Mouse (Mus musculus) heart, postnatal 0 days (tissue): Measurements from ENCODE around the gene Trir. TPM values are rescaled to one million over a fixed set of nuclear protein-coding genes. Genes with fewer than 3 reads are reported as not detected.
A peak's percentile ranks its signal among the peaks of the same experiment; 100 is the strongest.

Source experiments
- ATAC-seq: fragments of 200-750 bp; cut with Nextera tagmentation; 2 replicates; pipeline ENCODE4 v1.8.0; 2017; ENCODE audit warnings: low read depth, moderate number of reproducible peaks, moderate library complexity; ENCODE audit not compliant: insufficient read depth
- DNase-seq: peaks from one replicate; pipeline ENCODE4 v3.0.0-alpha.2; 2016; ENCODE audit warnings: low spot score
- H3K27ac ChIP-seq: fragments of 300-500 bp; sonication (generic); 2 replicates; pipeline ENCODE4 v1.5.1; 2014; ENCODE audit warnings: low read depth, mild to moderate bottlenecking
- H3K27me3 ChIP-seq: fragments of 300-500 bp; sonication (generic); 2 replicates; pipeline ENCODE4 v1.6.1; 2014; ENCODE audit warnings: low read length, mixed read lengths; ENCODE audit not compliant: control insufficient read depth, insufficient read depth
- H3K36me3 ChIP-seq: fragments of 300-500 bp; sonication (generic); replicated peaks from 2 replicates; pipeline ENCODE4 v1.6.1; 2014; ENCODE audit warnings: low read length, mixed read lengths; ENCODE audit not compliant: control insufficient read depth, insufficient read depth
- H3K4me1 ChIP-seq: fragments of 300-500 bp; sonication (generic); 2 replicates; pipeline ENCODE4 v1.6.1; 2014; ENCODE audit warnings: antibody characterized with exemption; ENCODE audit not compliant: control insufficient read depth, insufficient read depth
- H3K4me2 ChIP-seq: fragments of 300-500 bp; sonication (generic); 2 replicates; pipeline ENCODE4 v1.6.1; 2014; ENCODE audit warnings: low read depth, mild to moderate bottlenecking, low read length, moderate library complexity
- H3K4me3 ChIP-seq: fragments of 300-500 bp; sonication (generic); 2 replicates; pipeline ENCODE4 v1.5.1; 2014; ENCODE audit warnings: low read depth, low read length
- H3K9ac ChIP-seq: fragments of 300-500 bp; sonication (generic); replicated peaks from 2 replicates; pipeline ENCODE4 v1.6.1; 2014; ENCODE audit warnings: low read depth, low read length, mixed read lengths
- H3K9me3 ChIP-seq: fragments of 300-500 bp; sonication (generic); replicated peaks from 2 replicates; pipeline ENCODE4 v1.6.1; 2016; ENCODE audit warnings: low read length; ENCODE audit not compliant: control insufficient read depth
- CTCF ChIP-seq: IDR thresholded peaks from 2 replicates; pipeline ENCODE4 v1.5.1; 2016; ENCODE audit warnings: antibody characterized with exemption, control low read depth, low read depth
- EP300 ChIP-seq: IDR thresholded peaks from 2 replicates; pipeline ENCODE4 v1.6.1; 2016; ENCODE audit warnings: antibody characterized with exemption, low read depth
- WGBS: fragments of 180-500 bp; shearing (Covaris S2); extraction: QIAGEN DNeasy Blood & Tissue Kit; methylation state at CpG from one replicate; pipeline ENCODE4 v1.1.7; 2014; 5-methylcytosine and 5-hydroxymethylcytosine counted together
- polyA plus RNA-seq: library from polyadenylated mRNA; unstranded; fragments of >200 nt; fragmentation: Nextera tagmentation; extraction: Ambion mirVana; gene quantifications from 2 replicates; pipeline ENCODE4 v1.2.1, GENCODE M21; 2015
- total RNA-seq: library from RNA; depleted of rRNA; stranded (reverse); fragments of >200 nt; gene quantifications from 2 replicates; pipeline ENCODE4 v1.2.3, GENCODE M21; 2014; ENCODE audit warnings: low replicate concordance

Gene Trir
- total and polyA plus RNA-seq, 2 experiments from 2014 or later, result 62.4 to 196 TPM

DNA sequence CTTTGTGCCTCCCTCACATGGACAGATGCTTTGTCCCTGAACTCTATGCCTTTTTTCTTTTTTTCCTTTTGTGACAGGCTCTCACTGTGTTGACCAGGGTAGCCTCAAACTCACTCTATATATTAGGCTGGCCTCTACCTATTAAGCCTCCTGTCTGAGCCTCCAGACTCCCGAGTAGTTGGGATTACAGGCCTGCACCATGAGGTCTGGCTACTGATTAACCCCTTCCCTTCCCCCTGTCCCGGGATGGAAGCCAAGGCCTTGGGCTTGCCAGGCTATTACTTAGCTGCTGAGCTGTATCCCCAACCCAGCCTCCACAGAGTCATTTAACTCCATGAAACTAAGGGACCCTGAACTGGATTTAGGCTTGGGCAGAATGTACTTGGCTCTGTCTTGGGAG lies 38.6 kb downstream of the Trir start:
- no peak overlapping the region for H3K9ac ChIP-seq
- no peak overlapping the region for H3K27ac ChIP-seq
- H3K4me1 ChIP-seq, result no peaks in the 10 kb centered on the region
- no peaks in the 10 kb centered on the region for H3K36me3 ChIP-seq
- DNase-seq (no peak), ATAC-seq (no peak)
- no peak for TF ChIP-seq EP300
- TF ChIP-seq CTCF, result no peak
- no peaks in the 10 kb centered on the region for H3K27me3 ChIP-seq
- H3K4me3 ChIP-seq, result no peak overlapping the region
- 34% methylated on average over 2 of the region's 2 CpGs for WGBS
- H3K9me3 ChIP-seq, result no peaks in the 10 kb centered on the region
- no peak overlapping the region for H3K4me2 ChIP-seq

DNA sequence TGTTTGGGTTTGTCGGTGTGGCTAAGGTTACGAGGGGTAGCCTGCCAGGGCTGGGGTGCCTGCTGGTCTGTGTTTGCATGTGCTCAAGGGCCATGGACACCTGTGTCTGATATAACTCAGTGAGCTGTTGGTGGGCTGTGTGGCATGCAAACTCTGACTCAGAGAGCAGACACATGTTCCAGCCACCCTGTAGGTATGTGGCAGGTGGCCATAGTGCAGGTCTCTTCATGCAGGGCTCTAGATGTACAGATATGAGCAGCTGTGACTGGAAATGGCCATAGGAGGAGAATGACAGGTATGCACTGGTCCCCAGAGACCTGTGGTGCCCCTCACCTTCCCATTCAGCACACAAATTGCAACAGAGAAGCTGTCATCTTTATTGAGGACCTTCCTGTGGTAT lies 40.5 kb downstream of the Trir start:
- H3K27ac ChIP-seq, result no peak overlapping the region
- H3K36me3 ChIP-seq, result no peaks in the 10 kb centered on the region
- WGBS, result 91% methylated on average over 2 of the region's 2 CpGs
- H3K4me1 ChIP-seq, result peaks cover 6% of the 10 kb centered on the region; the same call in 1 of the 2 replicates
- DNase-seq, result no peak
- H3K27me3 ChIP-seq, result no peaks in the 10 kb centered on the region
- H3K9ac ChIP-seq, result no peak overlapping the region
- H3K4me2 ChIP-seq, result no peak overlapping the region
- TF ChIP-seq CTCF (no peak), EP300 (no peak)
- H3K9me3 ChIP-seq, result no peaks in the 10 kb centered on the region
- no peak overlapping the region for H3K4me3 ChIP-seq
- no peak for ATAC-seq

DNA sequence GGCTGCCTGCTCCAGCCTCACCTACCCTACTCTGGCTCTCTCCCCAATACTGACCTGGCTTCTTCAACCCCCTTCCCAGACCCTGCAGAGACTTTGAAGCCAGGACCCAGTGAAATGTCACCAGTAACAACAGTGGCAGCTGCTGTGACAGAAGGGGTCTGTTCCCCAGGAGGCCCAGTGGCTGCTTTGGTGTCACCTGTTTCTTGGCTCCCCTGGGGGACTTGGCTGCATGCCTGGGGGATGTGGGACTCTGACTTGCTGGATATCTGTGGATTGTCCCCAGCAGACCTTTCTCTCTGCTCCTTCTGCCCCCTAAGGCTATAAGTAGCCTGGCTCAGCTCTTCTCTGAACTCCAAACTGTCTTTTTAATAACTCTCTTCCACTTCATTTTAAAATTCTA lies 41.4 kb downstream of the Trir start, which contains the start of gene Gm5741:
Gm5741 (minus strand) TSS at position 1 of the 400 bp plus-strand sequence.
- peaks cover 6% of the 10 kb centered on the region; the same call in 1 of the 2 replicates for H3K4me1 ChIP-seq
- H3K9ac ChIP-seq, result no peak within 1 kb of the TSS
- TF ChIP-seq EP300, result no peak
- no peak for TF ChIP-seq CTCF
- no peak for DNase-seq
- ATAC-seq, result no peak
- no peaks in the 10 kb centered on the region for H3K9me3 ChIP-seq
- no peak within 1 kb of the TSS for H3K27ac ChIP-seq
- H3K4me3 ChIP-seq, result no peak within 1 kb of the TSS
- no peak within 1 kb of the TSS for H3K4me2 ChIP-seq
- H3K27me3 ChIP-seq, result no peaks in the 10 kb centered on the region
- no peaks in the 10 kb centered on the region for H3K36me3 ChIP-seq

DNA sequence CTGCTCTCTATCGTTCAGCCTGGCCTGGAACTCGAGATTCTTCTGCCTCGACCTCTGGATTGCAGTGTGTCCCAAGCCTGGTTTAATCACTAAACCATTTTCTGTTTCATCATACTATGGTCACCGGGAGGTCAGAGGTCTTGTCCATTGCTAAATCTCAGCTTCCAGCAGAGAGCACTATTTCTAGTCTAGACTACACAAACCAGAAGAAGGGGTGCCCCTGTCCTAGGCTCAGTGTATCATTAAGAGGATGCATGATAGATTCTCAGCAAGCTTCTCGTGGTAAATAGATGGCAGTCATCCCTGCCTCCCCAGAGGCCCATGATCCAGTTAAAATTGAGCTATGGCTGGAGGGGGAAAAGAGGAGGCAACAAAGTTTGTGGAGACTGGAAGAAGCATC lies 44.4 kb downstream of the Trir start:
- WGBS, result 87% methylated on average over 5 of the region's 5 CpGs
- H3K27me3 ChIP-seq, result no peaks in the 10 kb centered on the region
- TF ChIP-seq EP300, result no peak
- no peak for TF ChIP-seq CTCF
- H3K9me3 ChIP-seq, result no peaks in the 10 kb centered on the region
- no peak overlapping the region for H3K9ac ChIP-seq
- peaks cover 6% of the 10 kb centered on the region; the same call in 1 of the 2 replicates for H3K4me1 ChIP-seq
- peaks cover 26% of the 10 kb centered on the region for H3K36me3 ChIP-seq
- ATAC-seq (no peak), DNase-seq (no peak)
- peak overlapping the region; percentile 67 for H3K4me2 ChIP-seq
- H3K4me3 ChIP-seq, result peak overlapping the region; percentile 83
- peak overlapping the region; percentile 92 for H3K27ac ChIP-seq

DNA sequence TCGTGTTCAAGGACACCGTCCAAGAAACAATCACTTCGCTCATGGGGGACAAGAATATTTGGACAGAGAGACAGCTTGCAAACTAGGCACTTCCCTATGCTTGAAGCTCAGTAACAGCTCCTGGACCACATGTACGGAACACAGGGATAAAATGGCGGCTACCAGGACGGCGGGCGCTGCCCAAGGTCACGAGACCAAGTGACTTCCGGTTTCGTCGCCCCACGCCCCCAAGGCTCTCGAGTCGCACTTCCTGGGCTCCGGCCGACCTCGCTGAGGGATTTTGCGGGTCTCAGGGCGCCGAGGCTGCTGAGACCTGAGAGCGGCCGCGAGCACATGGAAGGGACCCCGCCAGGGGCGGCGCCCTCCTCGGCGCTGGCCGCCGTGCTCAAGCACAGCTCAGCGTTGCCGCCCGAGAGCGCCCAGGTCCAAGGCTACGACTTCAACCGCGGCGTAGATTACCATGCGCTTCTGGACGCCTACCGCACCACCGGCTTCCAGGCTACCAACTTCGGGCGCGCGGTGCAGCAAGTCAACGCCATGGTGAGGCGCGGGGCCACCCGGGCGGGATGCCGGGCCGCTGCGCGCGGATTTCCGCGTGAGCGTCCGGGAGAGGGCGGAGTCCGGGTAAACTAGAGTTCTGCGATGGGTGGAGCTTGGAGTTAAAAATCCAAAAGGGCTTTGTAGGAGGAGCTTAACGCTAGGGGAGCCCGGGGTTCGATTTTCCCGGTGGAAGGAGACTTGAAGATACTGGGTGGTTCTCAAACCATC lies 45.1 kb downstream of the Trir start, which contains the start of gene Dhps:
Dhps (plus strand) TSS at position 244 of the 768 bp plus-strand sequence.
- H3K9ac ChIP-seq, result peak within 1 kb of the TSS; percentile 84
- H3K4me3 ChIP-seq, result peak within 1 kb of the TSS; percentile 83
- under 1% methylated on average over 68 of the region's 68 CpGs for WGBS
- peak within 1 kb of the TSS; percentile 92 for H3K27ac ChIP-seq
- TF ChIP-seq EP300 (peak; percentile 38; the same call in 1 of the 2 replicates), CTCF (peak; percentile 8; the same call in 1 of the 2 replicates)
- H3K4me1 ChIP-seq, result peaks cover 6% of the 10 kb centered on the region; the same call in 1 of the 2 replicates
- H3K9me3 ChIP-seq, result no peaks in the 10 kb centered on the region
- peak; percentile 93 for ATAC-seq
- peaks cover 33% of the 10 kb centered on the region for H3K36me3 ChIP-seq
- peak; percentile 91 for DNase-seq
- H3K27me3 ChIP-seq, result no peaks in the 10 kb centered on the region
- peak within 1 kb of the TSS; percentile 67 for H3K4me2 ChIP-seq
